Mouse (Mus musculus) c-Kit-negative CD71-positive TER-119-positive erythroid progenitor cells, embryonic 14.5 days (primary cell): ENCODE results near the gene Iqce.
"Not testable (repeated sequence)": the region's sequence is repeated elsewhere in the genome, so short reads cannot be mapped to it uniquely, and the experiment has no call there.

Experiments used
- DNase-seq: peaks from one replicate; pipeline ENCODE4 v3.0.0-alpha.2; 2013; ENCODE audit warnings: low read depth, low spot score

The Iqce gene

GRCm38 (mm10) chr5:140705501-140706171 is 3.5 kb upstream of the Iqce start:
- no peak for DNase-seq

GRCm38 (mm10) chr5:140704378-140705251 is 2.4 kb upstream of the Iqce start, which contains the start of gene Brat1:
Gene Brat1 (plus strand): TSS chr5:140705011.
- peak; percentile 99 for DNase-seq

- no peak for DNase-seq
Measured at GRCm38 (mm10) chr5:140703480-140704377, 1.6 kb upstream of the Iqce start.

GRCm38 (mm10) chr5:140702618-140703175 is 519 bp upstream of the Iqce start:
- no peak for DNase-seq

DNA sequence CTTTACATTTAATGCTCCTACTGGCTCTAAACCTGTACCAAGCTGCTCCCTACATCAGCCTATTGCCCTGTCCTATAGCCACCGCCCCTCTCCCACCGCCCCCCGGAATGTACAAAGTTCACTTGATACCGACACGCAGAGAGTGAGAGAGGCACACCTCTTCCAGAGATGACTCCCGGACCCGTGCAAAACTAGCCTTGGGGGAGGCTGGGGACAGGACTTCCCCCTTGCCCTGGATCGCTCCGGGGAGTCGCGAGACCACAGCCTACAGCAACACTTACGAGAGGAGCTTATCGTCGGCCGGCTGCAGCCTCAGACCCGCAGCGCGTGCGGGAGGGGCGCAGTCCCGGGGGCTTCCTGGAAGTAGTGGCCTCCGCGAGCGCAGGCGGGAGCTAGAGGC is 517 bp downstream of the Iqce start:
- DNase-seq, result no peak

DNA sequence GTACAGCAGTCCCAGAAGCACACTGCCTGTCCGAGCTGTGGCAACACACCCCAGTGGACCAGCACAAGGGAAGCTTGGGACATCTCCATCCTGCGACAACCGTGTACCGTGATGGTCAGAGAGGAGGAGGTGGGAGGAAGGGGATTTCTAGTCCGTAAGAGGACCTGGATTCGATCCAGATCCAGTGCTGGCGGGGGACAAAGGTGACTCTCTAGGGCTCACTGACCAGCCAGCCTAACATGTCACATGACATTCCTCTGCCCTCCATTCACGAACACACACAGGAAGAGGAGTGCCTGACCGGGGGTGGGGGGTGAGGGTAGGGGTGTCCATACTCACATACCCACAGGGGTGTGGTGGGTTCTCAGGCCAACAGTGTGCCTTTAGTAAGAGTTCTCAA is 2.4 kb downstream of the Iqce start:
- no peak for DNase-seq

DNA sequence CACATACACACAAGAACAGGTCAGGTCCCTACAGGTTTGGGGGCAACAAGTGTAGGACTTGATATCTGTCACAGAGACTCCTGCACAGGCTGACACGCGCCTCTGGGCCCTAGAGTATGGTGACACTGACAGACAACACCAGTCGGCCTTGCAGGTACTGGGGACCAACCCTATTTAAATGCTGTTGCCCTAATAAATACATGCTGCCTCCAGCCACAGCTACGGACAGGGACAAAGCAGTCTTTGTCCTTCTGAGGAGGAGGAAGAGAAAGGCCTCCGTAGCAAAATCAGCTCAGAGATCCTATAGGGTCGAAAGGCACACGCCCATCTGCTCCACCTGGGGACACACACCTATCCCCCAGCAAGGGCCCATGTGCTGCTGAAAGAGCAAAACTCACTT is 6.2 kb downstream of the Iqce start:
- no peak for DNase-seq

- no peak for DNase-seq
Measured at GRCm38 (mm10) chr5:140688434-140688833, 13.7 kb downstream of the Iqce start.

- DNase-seq, result no peak
Measured at GRCm38 (mm10) chr5:140684343-140685148, 17.6 kb downstream of the Iqce start.

DNA sequence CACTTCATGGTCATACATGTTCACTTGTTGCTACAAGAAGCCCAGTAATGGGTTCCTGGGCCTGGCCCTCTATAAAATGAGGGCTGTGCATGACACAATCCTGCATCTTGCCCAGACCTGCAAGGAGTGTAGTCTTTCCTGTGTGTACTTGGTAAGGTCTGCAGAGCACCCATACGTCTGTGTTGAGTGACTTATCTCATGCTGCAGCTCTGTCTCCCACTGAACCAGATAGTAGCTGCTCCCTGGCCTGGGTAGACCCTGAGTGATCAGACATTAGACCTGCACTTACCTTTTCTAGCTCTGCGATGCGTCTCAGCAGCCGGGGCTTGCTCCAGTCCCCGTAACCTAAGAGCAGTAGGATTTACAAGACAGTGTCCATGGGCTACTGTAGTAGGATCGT is 20.1 kb downstream of the Iqce start:
- no peak for DNase-seq

GRCm38 (mm10) chr5:140680950-140681349 is 21.2 kb downstream of the Iqce start:
- DNase-seq, result no peak

DNA sequence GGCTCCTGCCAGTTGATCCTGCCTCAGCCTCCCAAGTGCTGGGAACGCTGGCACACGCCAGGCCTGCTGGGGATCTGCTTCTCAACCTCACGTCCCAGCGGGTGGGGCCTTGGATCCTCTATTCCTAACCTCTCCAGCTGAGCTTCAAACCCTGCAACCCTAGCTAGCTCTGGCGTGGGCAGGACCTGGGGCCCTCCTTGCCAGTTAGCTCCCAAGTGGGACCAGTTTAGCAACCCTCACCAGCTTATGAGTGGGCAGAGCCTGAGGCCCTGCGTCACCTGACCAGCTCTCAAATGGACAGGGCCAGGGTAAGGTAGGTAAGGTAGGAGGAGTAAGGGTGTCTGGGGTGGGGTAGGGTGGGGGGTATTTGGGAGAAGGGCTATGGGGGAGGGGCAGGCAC is 22.1 kb downstream of the Iqce start:
- no peak for DNase-seq

DNA sequence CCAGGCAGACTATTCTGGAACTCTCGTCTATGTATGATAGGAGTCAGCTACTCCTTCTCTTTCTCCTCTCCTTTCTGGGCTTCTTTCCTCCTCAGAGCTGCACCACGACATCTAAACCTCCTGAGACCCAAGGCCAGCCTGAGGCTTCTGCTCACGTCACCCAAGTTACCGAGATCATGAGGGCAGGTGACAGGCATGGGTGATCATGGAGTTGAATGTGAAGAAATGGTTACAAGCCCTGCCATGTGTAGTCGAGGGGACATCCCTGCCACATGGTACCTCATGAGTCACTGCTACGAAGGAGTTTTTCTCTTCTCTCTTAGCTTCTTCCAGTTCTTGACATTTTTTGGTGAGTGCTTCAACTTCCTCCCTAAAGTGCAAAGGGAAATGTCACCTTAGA is 25.0 kb downstream of the Iqce start:
- DNase-seq, result no peak

- no peak for DNase-seq
Measured at GRCm38 (mm10) chr5:140675640-140676039, 26.5 kb downstream of the Iqce start.

DNA sequence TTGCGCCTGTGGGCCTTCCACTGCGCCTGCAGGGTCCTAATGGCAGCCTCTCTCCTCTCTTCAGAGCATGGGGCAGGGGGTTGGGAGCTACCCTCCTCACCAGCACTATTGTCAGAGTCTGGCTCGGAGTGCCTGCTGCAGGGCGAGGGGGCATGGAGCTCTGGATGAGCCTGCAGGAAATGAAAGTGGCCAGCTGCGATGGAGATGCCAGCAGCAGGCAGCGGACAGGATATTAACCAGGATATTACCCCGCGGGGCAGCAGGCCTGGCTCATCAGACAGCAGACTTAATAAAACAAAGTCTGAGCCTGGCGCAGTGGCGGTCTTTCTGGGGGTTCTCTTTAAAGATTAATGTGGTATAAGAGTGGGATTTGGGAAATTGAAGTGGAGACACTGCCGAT is 27.1 kb downstream of the Iqce start:
- no peak for DNase-seq

DNA sequence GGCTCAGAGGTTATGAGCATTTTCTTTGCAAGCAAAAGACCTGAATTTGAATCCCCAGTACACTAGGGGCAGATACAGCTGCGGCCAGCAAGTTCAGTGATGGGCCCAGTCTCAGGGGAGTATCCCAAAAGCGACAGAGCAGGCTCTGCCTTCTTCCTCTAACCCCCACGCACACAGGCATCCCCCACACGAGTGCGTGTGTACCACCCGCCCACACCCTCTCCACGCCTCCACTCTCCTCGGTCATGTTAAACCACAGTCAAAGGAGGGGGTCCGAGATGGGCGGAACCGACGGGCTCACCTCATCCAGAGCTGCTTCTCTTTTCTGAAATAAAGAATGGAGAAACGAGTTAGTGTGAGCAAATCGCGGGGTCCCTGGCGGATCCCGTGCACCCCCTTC is 28.1 kb downstream of the Iqce start:
- no peak for DNase-seq

DNA sequence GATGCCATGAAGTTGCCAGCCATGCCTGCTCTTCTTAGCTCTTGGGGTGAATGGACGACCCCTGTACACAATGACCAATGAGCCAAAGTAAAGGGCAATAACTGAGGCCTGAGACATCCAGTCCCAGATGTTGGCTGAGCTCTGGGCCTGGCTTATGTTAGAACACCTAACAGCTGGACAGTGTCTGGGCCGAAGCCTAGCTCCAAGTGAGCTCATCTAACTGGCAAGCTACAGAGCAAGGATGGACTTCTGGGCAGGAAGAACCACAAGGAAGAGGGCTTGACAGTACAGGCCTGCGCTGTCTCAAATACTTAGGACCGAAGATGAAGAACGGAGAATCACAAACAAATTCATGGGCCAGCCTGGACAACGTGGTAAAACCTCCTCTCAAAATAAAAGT is 29.6 kb downstream of the Iqce start:
- DNase-seq, result not testable (repeated sequence)

- no peak for DNase-seq
Measured at GRCm38 (mm10) chr5:140672115-140672514, 30.1 kb downstream of the Iqce start.

DNA sequence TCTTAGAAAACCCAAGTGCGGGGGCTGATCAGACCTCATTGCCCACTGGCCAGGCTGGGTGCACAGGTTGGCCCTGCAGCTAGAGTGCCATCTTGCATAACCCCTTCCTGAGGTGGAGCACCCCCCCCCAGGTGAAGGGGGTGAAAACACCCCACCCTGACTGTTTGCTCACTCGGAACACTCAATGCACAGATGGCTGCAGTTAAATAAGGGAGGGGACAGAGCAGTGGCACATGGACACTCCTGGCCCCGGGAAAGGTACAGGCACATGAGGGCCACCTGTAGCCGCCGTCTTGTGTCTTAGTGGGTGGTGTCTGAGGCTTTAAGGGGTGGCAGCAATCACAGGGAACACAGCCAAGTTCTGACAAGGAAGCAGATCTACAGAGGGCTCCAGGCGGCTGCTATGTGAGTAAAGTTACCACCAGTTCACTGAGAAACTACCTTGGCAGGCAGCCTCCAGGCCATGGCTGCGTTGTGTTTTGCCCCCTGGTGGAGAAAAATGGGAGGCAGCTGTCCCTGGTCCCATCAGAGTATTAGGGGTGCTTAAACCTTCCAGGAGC is 38.5 kb downstream of the Iqce start:
- no peak for DNase-seq

DNA sequence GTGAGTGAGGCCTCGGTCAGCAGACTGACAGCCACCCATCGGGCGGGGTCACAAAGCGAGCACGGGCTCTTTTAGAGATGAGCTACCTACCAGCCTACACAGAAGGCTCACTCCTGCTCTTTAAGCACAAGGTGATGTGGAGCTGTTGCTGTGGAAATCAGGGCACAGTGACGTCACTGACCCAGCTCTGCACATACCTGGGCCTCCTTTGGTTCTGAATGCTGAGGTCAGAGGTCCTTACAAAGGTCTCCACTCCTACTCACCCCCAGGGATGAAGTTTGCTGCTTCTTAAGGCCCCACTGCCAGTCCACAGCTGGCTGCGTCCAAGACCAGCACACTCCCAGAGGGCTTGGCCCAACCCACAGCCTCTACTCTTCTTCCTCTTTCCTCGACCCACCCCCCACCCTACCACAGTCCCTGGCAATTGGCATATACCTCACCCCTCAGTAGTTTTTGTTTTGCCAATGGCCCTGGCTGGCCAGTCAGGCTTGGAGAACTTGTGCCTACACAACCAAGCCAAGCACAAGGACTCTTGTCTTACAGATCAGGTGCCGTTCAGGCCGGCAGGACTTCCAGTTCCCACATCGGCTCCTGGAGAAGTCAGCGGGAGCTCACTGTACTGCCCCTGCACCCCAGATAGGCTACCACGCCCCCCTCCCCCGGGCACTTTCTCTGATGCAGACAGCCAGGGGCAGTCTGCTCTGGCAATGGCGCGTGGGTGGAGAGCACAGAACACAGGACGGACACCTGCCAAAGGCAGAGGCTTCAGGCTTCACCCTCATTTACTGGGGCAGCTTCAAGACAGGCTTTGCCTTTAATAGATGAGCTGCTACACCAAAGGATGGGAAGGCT is 39.2 kb downstream of the Iqce start:
- DNase-seq, result no peak
